Mouse (Mus musculus): Measurements from ENCODE around the gene Chp1.

Chp1 gene

GRCm38 (mm10) chr2:119548691-119549090 is 1.2 kb downstream of the Chp1 start:
- TF ChIP-seq GATA4 (IDR thresholded peaks at IDR 0.05; ENCODE audit: insufficient replicate concordance, low read length): no peak

DNA sequence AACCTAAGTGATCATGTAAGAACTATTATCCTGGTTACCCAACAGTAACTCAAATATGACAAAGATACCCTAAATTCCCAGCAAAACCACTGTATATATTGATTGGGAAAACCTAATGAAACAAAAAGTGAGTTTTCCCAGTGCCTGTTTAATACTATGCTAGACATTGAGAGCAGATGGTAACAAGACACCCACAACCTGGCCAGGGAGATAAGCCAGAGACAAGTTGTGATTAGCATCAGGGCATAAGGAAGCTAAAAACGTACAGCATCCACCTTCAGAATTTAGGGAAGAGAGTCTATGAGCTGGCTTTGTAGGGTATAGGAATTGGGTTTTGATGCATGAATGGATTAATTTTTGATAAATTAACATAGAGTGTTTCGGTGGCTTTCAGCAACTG is 2.2 kb downstream of the Chp1 start:
- TF ChIP-seq GATA4 (IDR thresholded peaks at IDR 0.05; ENCODE audit: insufficient replicate concordance, low read length): no peak

GRCm38 (mm10) chr2:119558039-119558438 is 10.5 kb downstream of the Chp1 start:
- no peak for TF ChIP-seq GATA4 (IDR thresholded peaks at IDR 0.05; ENCODE audit: insufficient replicate concordance, low read length)

- TF ChIP-seq GATA4 (IDR thresholded peaks at IDR 0.05; ENCODE audit: insufficient replicate concordance, low read length): no peak
Observed at GRCm38 (mm10) chr2:119558737-119559340, 11.3 kb downstream of the Chp1 start.

- no peak for TF ChIP-seq GATA4 (IDR thresholded peaks at IDR 0.05; ENCODE audit: insufficient replicate concordance, low read length)
Observed at GRCm38 (mm10) chr2:119561794-119562193, 14.3 kb downstream of the Chp1 start.

DNA sequence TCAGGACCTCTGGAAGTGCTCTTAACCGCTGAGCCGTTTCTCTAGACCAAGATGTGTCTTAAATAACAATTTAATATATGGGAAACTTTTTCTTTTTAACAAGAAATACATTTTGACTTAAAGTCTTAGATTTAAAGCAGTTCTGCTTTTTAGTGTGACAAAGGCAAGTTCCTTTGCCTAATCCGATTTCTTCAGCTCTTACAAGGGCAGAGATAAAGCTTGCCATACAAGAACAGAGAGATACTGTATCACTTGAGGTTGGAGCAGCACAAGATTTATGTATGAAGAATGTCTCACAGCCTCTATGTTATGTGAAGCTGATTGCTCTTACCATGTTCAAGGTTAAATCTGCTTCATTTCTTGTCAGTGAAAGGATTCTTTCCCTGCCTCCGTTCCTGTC is 17.8 kb downstream of the Chp1 start:
- TF ChIP-seq GATA4 (IDR thresholded peaks at IDR 0.05; ENCODE audit: insufficient replicate concordance, low read length): no peak

DNA sequence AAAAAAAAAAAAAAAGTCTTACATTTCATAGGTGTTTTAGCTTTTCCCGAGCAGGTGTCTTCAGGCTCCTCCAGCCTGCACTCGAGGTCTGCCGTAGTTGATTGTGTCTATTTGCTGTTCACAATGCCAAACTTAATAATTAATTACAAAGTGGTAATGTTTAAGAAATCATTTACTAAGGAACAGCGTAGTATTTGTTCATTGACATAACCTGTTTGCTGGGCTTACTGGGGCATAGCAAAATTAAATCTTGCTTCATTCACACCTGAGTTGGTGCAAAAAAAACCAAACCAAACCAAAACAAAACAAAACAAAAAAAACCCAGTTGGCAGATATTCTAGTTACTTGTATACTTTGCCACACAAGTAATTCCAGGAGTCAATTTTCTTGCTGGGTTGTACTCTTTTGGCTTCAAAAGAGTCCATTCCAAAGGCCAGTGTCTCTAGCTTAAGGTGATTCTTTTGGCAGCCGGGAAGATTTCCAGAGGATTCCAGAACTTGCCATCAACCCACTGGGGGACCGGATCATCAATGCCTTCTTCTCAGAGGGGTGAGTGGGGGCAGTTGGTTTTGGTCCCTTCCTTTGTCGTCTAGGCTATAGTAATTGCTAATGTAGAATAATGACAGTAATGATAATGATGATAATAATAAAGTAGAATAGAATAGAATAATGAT is 18.8 kb downstream of the Chp1 start:
- TF ChIP-seq GATA4 (IDR thresholded peaks at IDR 0.05; ENCODE audit: insufficient replicate concordance, low read length): no peak

- TF ChIP-seq GATA4 (IDR thresholded peaks at IDR 0.05; ENCODE audit: insufficient replicate concordance, low read length): no peak
Observed at GRCm38 (mm10) chr2:119572471-119572870, 25.0 kb downstream of the Chp1 start.

- TF ChIP-seq GATA4 (IDR thresholded peaks at IDR 0.05; ENCODE audit: insufficient replicate concordance, low read length): no peak
Observed at GRCm38 (mm10) chr2:119581571-119581970, 34.1 kb downstream of the Chp1 start.

DNA sequence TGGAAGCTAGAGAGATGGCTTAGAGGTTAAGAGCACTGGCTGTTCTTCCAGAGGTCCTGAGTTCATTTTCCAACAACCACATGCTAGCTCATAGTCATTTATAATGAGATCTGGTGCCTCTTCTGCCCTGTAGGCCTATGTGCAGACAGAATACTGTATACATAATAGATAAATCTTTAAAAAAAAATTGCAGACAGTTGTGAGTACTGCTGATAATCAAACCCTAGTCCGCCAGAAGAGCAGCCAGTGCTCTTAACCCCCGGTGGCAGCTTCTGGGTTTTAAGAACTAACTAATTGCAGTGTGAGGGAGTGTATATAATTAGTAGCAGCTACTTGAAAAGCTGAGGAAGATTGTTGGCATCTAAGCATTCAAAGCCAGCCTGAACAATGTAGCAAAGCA is 35.9 kb downstream of the Chp1 start:
- no peak for TF ChIP-seq GATA4 (IDR thresholded peaks at IDR 0.05; ENCODE audit: insufficient replicate concordance, low read length)

GRCm38 (mm10) chr2:119584282-119584681 is 36.8 kb downstream of the Chp1 start:
- TF ChIP-seq GATA4 (IDR thresholded peaks at IDR 0.05; ENCODE audit: insufficient replicate concordance, low read length): no peak

GRCm38 (mm10) chr2:119587383-119587782 is 39.9 kb downstream of the Chp1 start:
- no peak for TF ChIP-seq GATA4 (IDR thresholded peaks at IDR 0.05; ENCODE audit: insufficient replicate concordance, low read length)

- no peak for TF ChIP-seq GATA4 (IDR thresholded peaks at IDR 0.05; ENCODE audit: insufficient replicate concordance, low read length)
Observed at GRCm38 (mm10) chr2:119591247-119591646, 43.8 kb downstream of the Chp1 start.

- TF ChIP-seq GATA4 (IDR thresholded peaks at IDR 0.05; ENCODE audit: insufficient replicate concordance, low read length): no peak
Observed at GRCm38 (mm10) chr2:119593765-119594112, 46.2 kb downstream of the Chp1 start.

DNA sequence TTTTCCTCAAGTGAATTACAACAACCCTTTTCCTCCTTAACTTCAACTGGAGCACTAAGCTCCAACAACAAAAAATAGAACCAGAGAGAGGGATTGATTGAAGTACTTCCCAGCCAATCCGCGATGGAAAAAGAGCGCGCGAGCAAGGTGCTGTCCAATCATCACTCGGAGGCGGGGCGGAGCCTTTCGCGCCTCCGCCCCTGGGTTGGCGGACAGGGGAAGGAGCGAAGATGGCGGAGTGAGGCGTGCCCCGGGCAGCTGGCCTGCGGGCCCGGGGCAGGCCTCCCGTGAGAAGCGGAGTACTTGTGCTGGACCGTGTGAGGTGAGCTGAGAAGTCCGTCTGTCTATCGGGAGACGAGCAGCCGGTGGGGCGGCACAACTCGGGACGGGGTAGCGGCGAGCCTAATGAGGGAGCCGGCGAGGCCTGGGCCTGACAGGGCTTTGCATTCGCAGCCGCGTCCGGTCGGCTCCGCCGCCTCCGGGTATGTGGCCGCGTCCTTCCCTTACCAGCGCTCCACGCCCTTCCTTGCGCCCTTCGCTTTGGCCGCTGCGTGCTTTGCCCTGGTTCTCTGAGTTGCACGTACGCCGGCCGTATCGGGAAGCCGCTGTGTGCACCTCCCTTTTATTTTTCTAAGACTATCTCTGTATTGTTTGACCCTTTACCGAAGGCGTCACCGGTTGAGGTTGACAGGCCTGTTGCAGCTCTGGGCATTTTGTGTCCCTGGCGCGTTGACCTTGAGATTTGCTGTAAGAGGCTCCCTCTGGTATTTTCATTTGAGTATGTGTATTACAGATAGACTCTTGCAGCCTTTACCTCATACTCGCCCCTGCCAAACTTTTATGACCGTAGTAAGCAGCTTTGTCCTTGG is 46.9 kb downstream of the Chp1 start:
- peak; percentile 5; the same call in 1 of the 2 replicates for TF ChIP-seq GATA4 (IDR thresholded peaks at IDR 0.05; ENCODE audit: insufficient replicate concordance, low read length)

GRCm38 (mm10) chr2:119595308-119595707 is 47.8 kb downstream of the Chp1 start:
- TF ChIP-seq GATA4 (IDR thresholded peaks at IDR 0.05; ENCODE audit: insufficient replicate concordance, low read length): no peak

Measured in liver, adult (tissue).